Mouse (Mus musculus): Measurements from ENCODE around the gene Cisd1. TPM values are rescaled to one million over a fixed set of nuclear protein-coding genes. Genes with fewer than 3 reads are reported as not detected.

Gene Cisd1
- total RNA-seq, 1 experiment from 2014 or later, result 26.3 TPM

- ATAC-seq (replicated peaks; ENCODE audit: low read depth, poor library complexity, severe bottlenecking), result no peak; the same call in 1 of the 2 replicates
Measured at GRCm38 (mm10) chr10:71284131-71284510, 60.6 kb downstream of the Cisd1 start.

Other genes with a start within 250 kb of the Cisd1 start
- not detected in 2 replicates for gene Bicc1, start 185.3 kb downstream of the Cisd1 start, total RNA-seq (2017)
- 147 and 154 TPM in 2 replicates for gene Tfam, start 106.7 kb downstream of the Cisd1 start, total RNA-seq (2017)
- gene Ube2d1, start 59.7 kb downstream of the Cisd1 start, total RNA-seq (2017), result 9.8 and 15.0 TPM in 2 replicates
- gene Ipmk, start 2.8 kb upstream of the Cisd1 start, total RNA-seq (2017), result 24.8 and 35.5 TPM in 2 replicates